Mouse (Mus musculus) hindbrain, embryonic 12.5 days (tissue): Measurements from ENCODE around the gene Acap1. TPM values are rescaled to one million over a fixed set of nuclear protein-coding genes. Genes with fewer than 3 reads are reported as not detected.

Experiments
- ATAC-seq: fragments of 200-750 bp; cut with Nextera tagmentation; 2 replicates; pipeline ENCODE4 v1.8.0; 2017; ENCODE audit warnings: moderate TSS enrichment; ENCODE audit not compliant: low FRiP score
- H3K27ac ChIP-seq: fragments of 300-500 bp; sonication (generic); 2 replicates; pipeline ENCODE4 v1.5.1; 2016; ENCODE audit warnings: mild to moderate bottlenecking
- H3K27me3 ChIP-seq: fragments of 300-500 bp; sonication (generic); 2 replicates; pipeline ENCODE4 v1.6.1; 2016; ENCODE audit warnings: mild to moderate bottlenecking
- H3K36me3 ChIP-seq: fragments of 300-500 bp; sonication (generic); 2 replicates; pipeline ENCODE4 v1.6.1; 2016; ENCODE audit warnings: mild to moderate bottlenecking
- H3K4me1 ChIP-seq: fragments of 300-500 bp; sonication (generic); 2 replicates; pipeline ENCODE4 v1.6.1; 2016
- H3K4me2 ChIP-seq: fragments of 300-500 bp; sonication (generic); replicated peaks from 2 replicates; pipeline ENCODE4 v1.6.1; 2016; ENCODE audit warnings: mild to moderate bottlenecking
- H3K4me3 ChIP-seq: fragments of 300-500 bp; sonication (generic); 2 replicates; pipeline ENCODE4 v1.5.1; 2016; ENCODE audit warnings: mild to moderate bottlenecking
- H3K9ac ChIP-seq: fragments of 300-500 bp; sonication (generic); 2 replicates; pipeline ENCODE4 v1.6.1; 2016; ENCODE audit warnings: mild to moderate bottlenecking, moderate library complexity
- H3K9me3 ChIP-seq: fragments of 300-500 bp; sonication (generic); replicated peaks from 2 replicates; pipeline ENCODE4 v1.6.1; 2016; ENCODE audit warnings: mild to moderate bottlenecking
- WGBS: fragments of 180-500 bp; shearing (Covaris S2); methylation state at CpG from one replicate; pipeline ENCODE4 v1.1.7; 2016; 5-methylcytosine and 5-hydroxymethylcytosine counted together
- microRNA-seq: library from miRNA; unstranded; fragments of <30 nt; microRNA quantifications from one replicate; pipeline ENCODE4, GENCODE M21; 2017
- polyA plus RNA-seq: library from polyadenylated mRNA; unstranded; fragments of >200 nt; fragmentation: Nextera tagmentation; extraction: Ambion mirVana; gene quantifications from 2 replicates; pipeline ENCODE4 v1.2.1, GENCODE M21; 2016

Acap1 gene
- polyA plus RNA-seq, 1 experiment from 2014 or later = 0.92 TPM

GRCm38 (mm10) chr11:69837952-69838713 lies 57.2 kb downstream of the Acap1 start, which contains the start of gene Tmem256:
Tmem256 (plus strand) TSS chr11:69838514.
- Histone ChIP-seq H3K9ac (peak within 1 kb of the TSS; percentile 98), H3K27ac (peak within 1 kb of the TSS; percentile 97), H3K9me3 (no peaks in the 10 kb centered on the region), H3K4me2 (peak within 1 kb of the TSS; percentile 97), H3K4me3 (peak within 1 kb of the TSS; percentile 88), H3K27me3 (peaks cover 9% of the 10 kb centered on the region; the same call in 1 of the 2 replicates), H3K4me1 (peaks cover 38% of the 10 kb centered on the region), H3K36me3 (peaks cover 8% of the 10 kb centered on the region; the same call in 1 of the 2 replicates)
- WGBS = under 1% methylated on average over 34 of the region's 34 CpGs
- ATAC-seq = peak; percentile 89

GRCm38 (mm10) chr11:69837604-69837951 lies 57.8 kb downstream of the Acap1 start, which contains the start of gene Nlgn2:
Nlgn2 (minus strand) TSS chr11:69837784.
- H3K36me3 ChIP-seq = peaks cover 14% of the 10 kb centered on the region
- under 1% methylated on average over 32 of the region's 32 CpGs for WGBS
- H3K4me3 ChIP-seq = peak within 1 kb of the TSS; percentile 88
- peak within 1 kb of the TSS; percentile 98 for H3K9ac ChIP-seq
- peaks cover 12% of the 10 kb centered on the region; the same call in 1 of the 2 replicates for H3K27me3 ChIP-seq
- ATAC-seq = peak; percentile 68; the same call in 1 of the 2 replicates
- H3K9me3 ChIP-seq = no peaks in the 10 kb centered on the region
- peak within 1 kb of the TSS; percentile 97 for H3K27ac ChIP-seq
- H3K4me2 ChIP-seq = peak within 1 kb of the TSS; percentile 97
- peaks cover 40% of the 10 kb centered on the region for H3K4me1 ChIP-seq

GRCm38 (mm10) chr11:69836703-69837576 lies 58.4 kb downstream of the Acap1 start:
- WGBS = 2% methylated on average over 38 of the region's 52 CpGs
- H3K4me2 ChIP-seq = peak overlapping the region; percentile 97
- peak overlapping the region; percentile 98 for H3K9ac ChIP-seq
- ATAC-seq = peak; percentile 12
- H3K9me3 ChIP-seq = no peaks in the 10 kb centered on the region
- peaks cover 20% of the 10 kb centered on the region for H3K36me3 ChIP-seq
- peak overlapping the region; percentile 88 for H3K4me3 ChIP-seq
- H3K27ac ChIP-seq = peak overlapping the region; percentile 97
- H3K4me1 ChIP-seq = peaks cover 40% of the 10 kb centered on the region
- H3K27me3 ChIP-seq = peaks cover 12% of the 10 kb centered on the region; the same call in 1 of the 2 replicates

- ATAC-seq = no peak
- Histone ChIP-seq H3K9me3 (no peaks in the 10 kb centered on the region), H3K9ac (peak overlapping the region; percentile 98), H3K4me1 (peaks cover 44% of the 10 kb centered on the region), H3K4me3 (peak overlapping the region; percentile 88), H3K27me3 (peaks cover 12% of the 10 kb centered on the region; the same call in 1 of the 2 replicates), H3K27ac (peak overlapping the region; percentile 97), H3K4me2 (peak overlapping the region; percentile 97), H3K36me3 (peaks cover 30% of the 10 kb centered on the region)
- 2% methylated on average over 4 of the region's 4 CpGs for WGBS
Observed at GRCm38 (mm10) chr11:69835966-69836335, 59.4 kb downstream of the Acap1 start.

- WGBS = 1% methylated on average over 9 of the region's 9 CpGs
- ATAC-seq = no peak
- H3K4me1 ChIP-seq = peaks cover 46% of the 10 kb centered on the region
- peak overlapping the region; percentile 88 for H3K4me3 ChIP-seq
- peak overlapping the region; percentile 97 for H3K27ac ChIP-seq
- peak overlapping the region; percentile 97 for H3K4me2 ChIP-seq
- H3K9me3 ChIP-seq = no peaks in the 10 kb centered on the region
- H3K27me3 ChIP-seq = peaks cover 12% of the 10 kb centered on the region; the same call in 1 of the 2 replicates
- peak overlapping the region; percentile 98 for H3K9ac ChIP-seq
- peaks cover 33% of the 10 kb centered on the region for H3K36me3 ChIP-seq
Observed at GRCm38 (mm10) chr11:69835326-69835965, 59.9 kb downstream of the Acap1 start.

- Histone ChIP-seq H3K4me3 (peak overlapping the region; percentile 88), H3K4me1 (peaks cover 48% of the 10 kb centered on the region), H3K4me2 (peak overlapping the region; percentile 97), H3K9me3 (no peaks in the 10 kb centered on the region), H3K27ac (peak overlapping the region; percentile 44), H3K9ac (peak overlapping the region; percentile 98), H3K36me3 (peaks cover 36% of the 10 kb centered on the region), H3K27me3 (peaks cover 12% of the 10 kb centered on the region; the same call in 1 of the 2 replicates)
- no peak for ATAC-seq
- 7% methylated on average over 48 of the region's 48 CpGs for WGBS
Observed at GRCm38 (mm10) chr11:69834001-69834549, 61.3 kb downstream of the Acap1 start.

GRCm38 (mm10) chr11:69833554-69833953 lies 61.8 kb downstream of the Acap1 start:
- no peak for ATAC-seq
- Histone ChIP-seq H3K9ac (peak overlapping the region; percentile 98), H3K4me3 (peak overlapping the region; percentile 88), H3K4me2 (peak overlapping the region; percentile 97), H3K36me3 (peaks cover 38% of the 10 kb centered on the region), H3K27ac (no peak overlapping the region), H3K9me3 (no peaks in the 10 kb centered on the region), H3K4me1 (peaks cover 49% of the 10 kb centered on the region), H3K27me3 (peaks cover 12% of the 10 kb centered on the region; the same call in 1 of the 2 replicates)
- WGBS = 68% methylated on average over 8 of the region's 8 CpGs

Small RNA genes within 50 kb of the gene (microRNA-seq; reads per million reads assigned to microRNA genes)
- not detected for gene Mir6924

Other genes starting within 250 kb of the Acap1 start
- 0.26 TPM in 1 of 2 replicates, not detected in the other for gene Sox15, start 240.2 kb downstream of the Acap1 start, polyA plus RNA-seq
- gene Mpdu1, start 232.9 kb downstream of the Acap1 start, polyA plus RNA-seq = 68.0 and 69.1 TPM in 2 replicates
- gene Cd68, start 229.4 kb downstream of the Acap1 start, polyA plus RNA-seq = 6.9 and 8.2 TPM in 2 replicates
- 555 and 589 TPM in 2 replicates for gene Eif4a1, start 223.1 kb downstream of the Acap1 start, polyA plus RNA-seq
- gene Senp3, start 213.5 kb downstream of the Acap1 start, polyA plus RNA-seq = 105 and 106 TPM in 2 replicates
- gene Tnfsf13, start 209.8 kb downstream of the Acap1 start, polyA plus RNA-seq = 0.42 and 0.49 TPM in 2 replicates
- gene Tnfsf12, start 199.7 kb downstream of the Acap1 start, polyA plus RNA-seq = 3.1 and 3.4 TPM in 2 replicates
- 0.80 and 1.9 TPM in 2 replicates for gene Tnfsfm13, start 199.4 kb downstream of the Acap1 start, polyA plus RNA-seq
- gene Polr2a, start 136.9 kb downstream of the Acap1 start, polyA plus RNA-seq = 32.2 and 39.0 TPM in 2 replicates
- 0.40 and 0.61 TPM in 2 replicates for gene Slc35g3, start 133.6 kb downstream of the Acap1 start, polyA plus RNA-seq
- gene Zbtb4, start 129.6 kb downstream of the Acap1 start, polyA plus RNA-seq = 2.3 and 2.4 TPM in 2 replicates
- gene Chrnb1, start 99.6 kb downstream of the Acap1 start, polyA plus RNA-seq = 3.0 and 5.9 TPM in 2 replicates
- 3.7 and 4.2 TPM in 2 replicates for gene Fgf11, start 93.7 kb downstream of the Acap1 start, polyA plus RNA-seq
- gene Tmem102, start 89.9 kb downstream of the Acap1 start, polyA plus RNA-seq = 1.6 and 2.4 TPM in 2 replicates
- not detected in 2 replicates for gene Gm39566, start 80.2 kb downstream of the Acap1 start, polyA plus RNA-seq
- 0.14 TPM in 1 of 2 replicates, not detected in the other for gene Spem2, start 77.1 kb downstream of the Acap1 start, polyA plus RNA-seq
- 0.21 and 0.46 TPM in 2 replicates for gene Spem1, start 73.4 kb downstream of the Acap1 start, polyA plus RNA-seq
- gene Nlgn2, start 57.8 kb downstream of the Acap1 start, polyA plus RNA-seq = 14.7 and 14.9 TPM in 2 replicates
- gene Tmem256, start 57.0 kb downstream of the Acap1 start, polyA plus RNA-seq = 268 and 314 TPM in 2 replicates
- 74.9 and 87.3 TPM in 2 replicates for gene Plscr3, start 49.2 kb downstream of the Acap1 start, polyA plus RNA-seq
- 0.57 and 1.4 TPM in 2 replicates for gene Tnk1, start 36.8 kb downstream of the Acap1 start, polyA plus RNA-seq
- not detected in 2 replicates for gene Tmem95, start 17.5 kb downstream of the Acap1 start, polyA plus RNA-seq
- 2.9 and 3.2 TPM in 2 replicates for gene Kctd11, start 14.1 kb downstream of the Acap1 start, polyA plus RNA-seq
- 17.8 TPM in 2 replicates for gene 2810408A11Rik, start 5.4 kb upstream of the Acap1 start, polyA plus RNA-seq
- gene Neurl4, start 5.5 kb upstream of the Acap1 start, polyA plus RNA-seq = 15.0 and 15.2 TPM in 2 replicates
- 84.7 and 90.1 TPM in 2 replicates for gene Gps2, start 18.3 kb upstream of the Acap1 start, polyA plus RNA-seq
- gene Eif5a, start 26.4 kb upstream of the Acap1 start, polyA plus RNA-seq = 1,354 and 1,360 TPM in 2 replicates
- gene Ybx2, start 40.3 kb upstream of the Acap1 start, polyA plus RNA-seq = 5.5 and 9.0 TPM in 2 replicates
- 9.6 and 12.9 TPM in 2 replicates for gene Slc2a4, start 52.6 kb upstream of the Acap1 start, polyA plus RNA-seq
- 9.5 and 21.8 TPM in 2 replicates for gene Cldn7, start 69.2 kb upstream of the Acap1 start, polyA plus RNA-seq
- 22.4 and 26.1 TPM in 2 replicates for gene Ctdnep1, start 85.6 kb upstream of the Acap1 start, polyA plus RNA-seq
- gene Elp5, start 87.0 kb upstream of the Acap1 start, polyA plus RNA-seq = 123 and 127 TPM in 2 replicates
- gene Gabarap, start 95.6 kb upstream of the Acap1 start, polyA plus RNA-seq = 598 and 607 TPM in 2 replicates
- gene Phf23, start 100.2 kb upstream of the Acap1 start, polyA plus RNA-seq = 87.8 and 96.2 TPM in 2 replicates
- gene Dvl2, start 105.1 kb upstream of the Acap1 start, polyA plus RNA-seq = 45.9 and 46.4 TPM in 2 replicates
- 59.8 and 61.9 TPM in 2 replicates for gene Acadvl, start 119.9 kb upstream of the Acap1 start, polyA plus RNA-seq
- 23.0 and 28.5 TPM in 2 replicates for gene Dlg4, start 121.4 kb upstream of the Acap1 start, polyA plus RNA-seq
- 0.56 and 0.89 TPM in 2 replicates for gene Asgr1, start 158.5 kb upstream of the Acap1 start, polyA plus RNA-seq
- gene Asgr2, start 197.1 kb upstream of the Acap1 start, polyA plus RNA-seq = not detected in 2 replicates
- gene Mgl2, start 234.8 kb upstream of the Acap1 start, polyA plus RNA-seq = 0.50 and 0.77 TPM in 2 replicates